Mouse (Mus musculus): ENCODE measurements at regions not wholly inside any gene's neighbourhood (a gene's known extent, or its start where the extent isn't known, plus 50 kb on each side); places are given as distances from the start of the nearest gene placed in this dataset.

GRCm38 (mm10) chr15:68014605-68015305 lies 1514.0 kb upstream of the Lrrc6 start:
- Histone ChIP-seq H3K9me3 (0 out of 2 replicates have a peak, but pooled peaks cover 6% of the 10 kb centered on the region), H3K27ac (replicated peaks) (no peak overlapping the region), H3K9ac (no peak overlapping the region), H3K27me3 (no peaks in the 10 kb centered on the region), H3K36me3 (no peaks in the 10 kb centered on the region), H3K4me3 (no peak overlapping the region), H3K4me2 (no peak overlapping the region), H3K4me1 (replicated peaks) (peaks cover 15% of the 10 kb centered on the region; the same call in 1 of the 2 replicates)
- WGBS: 48% methylated on average over 2 of the region's 2 CpGs
- no peak for ATAC-seq (ENCODE audit: low read depth)

- H3K36me3 ChIP-seq: no peaks in the 10 kb centered on the region
- WGBS: 75% methylated on average over 1 of the region's 1 CpGs
- no peak for ATAC-seq (ENCODE audit: low read depth)
Observed at GRCm38 (mm10) chr15:68011162-68011561, 1510.5 kb upstream of the Lrrc6 start.

GRCm38 (mm10) chr15:68010189-68010588 lies 1509.5 kb upstream of the Lrrc6 start:
- no peaks in the 10 kb centered on the region for H3K9me3 ChIP-seq
- WGBS: 97% methylated on average over 1 of the region's 1 CpGs
- H3K9ac ChIP-seq: no peak overlapping the region
- no peak overlapping the region for H3K4me2 ChIP-seq
- no peak overlapping the region for H3K27ac ChIP-seq (replicated peaks)
- no peaks in the 10 kb centered on the region for H3K36me3 ChIP-seq
- no peak overlapping the region for H3K4me3 ChIP-seq
- ATAC-seq (ENCODE audit: low read depth): no peak
- peaks cover 15% of the 10 kb centered on the region; the same call in 1 of the 2 replicates for H3K4me1 ChIP-seq (replicated peaks)
- H3K27me3 ChIP-seq: no peaks in the 10 kb centered on the region

More at GRCm38 (mm10) chr15:68011162-68011561, 1510.5 kb upstream of the Lrrc6 start:
- no peak overlapping the region for H3K9ac ChIP-seq
- no peak overlapping the region for H3K27ac ChIP-seq (replicated peaks)
- no peaks in the 10 kb centered on the region for H3K27me3 ChIP-seq
- H3K9me3 ChIP-seq: no peaks in the 10 kb centered on the region
- no peak overlapping the region for H3K4me2 ChIP-seq
- H3K4me1 ChIP-seq (replicated peaks): peaks cover 15% of the 10 kb centered on the region; the same call in 1 of the 2 replicates
- no peak overlapping the region for H3K4me3 ChIP-seq

- ATAC-seq (ENCODE audit: low read depth): peak; percentile 72
- Histone ChIP-seq H3K27ac (replicated peaks) (no peak overlapping the region), H3K4me3 (no peak overlapping the region), H3K9ac (no peak overlapping the region), H3K27me3 (no peaks in the 10 kb centered on the region), H3K4me1 (replicated peaks) (no peaks in the 10 kb centered on the region), H3K36me3 (no peaks in the 10 kb centered on the region), H3K9me3 (no peaks in the 10 kb centered on the region), H3K4me2 (no peak overlapping the region)
- 48% methylated on average over 5 of the region's 5 CpGs for WGBS
Observed at GRCm38 (mm10) chr15:68004798-68005197, 1504.1 kb upstream of the Lrrc6 start.

- Histone ChIP-seq H3K27me3 (no peaks in the 10 kb centered on the region), H3K4me1 (replicated peaks) (no peaks in the 10 kb centered on the region), H3K4me3 (no peak overlapping the region), H3K27ac (replicated peaks) (no peak overlapping the region), H3K9me3 (no peaks in the 10 kb centered on the region), H3K9ac (no peak overlapping the region), H3K4me2 (no peak overlapping the region), H3K36me3 (no peaks in the 10 kb centered on the region)
- WGBS: 71% methylated on average over 7 of the region's 7 CpGs
- no peak for ATAC-seq (ENCODE audit: low read depth)
Observed at GRCm38 (mm10) chr15:67996532-67996931, 1495.8 kb upstream of the Lrrc6 start.

- Histone ChIP-seq H3K4me1 (replicated peaks) (no peaks in the 10 kb centered on the region), H3K27me3 (no peaks in the 10 kb centered on the region), H3K36me3 (no peaks in the 10 kb centered on the region), H3K27ac (replicated peaks) (no peak overlapping the region), H3K4me2 (no peak overlapping the region), H3K9ac (no peak overlapping the region), H3K9me3 (no peaks in the 10 kb centered on the region), H3K4me3 (no peak overlapping the region)
- WGBS: 68% methylated on average over 5 of the region's 5 CpGs
- no peak for ATAC-seq (ENCODE audit: low read depth)
Observed at GRCm38 (mm10) chr15:67989428-67990272, 1488.9 kb upstream of the Lrrc6 start.

GRCm38 (mm10) chr15:67987941-67988340 lies 1487.2 kb upstream of the Lrrc6 start:
- Histone ChIP-seq H3K27me3 (no peaks in the 10 kb centered on the region), H3K27ac (replicated peaks) (no peak overlapping the region), H3K4me1 (replicated peaks) (no peaks in the 10 kb centered on the region), H3K9me3 (no peaks in the 10 kb centered on the region), H3K4me3 (no peak overlapping the region), H3K9ac (no peak overlapping the region), H3K36me3 (no peaks in the 10 kb centered on the region), H3K4me2 (no peak overlapping the region)
- no peak for ATAC-seq (ENCODE audit: low read depth)
- WGBS: 93% methylated on average over 4 of the region's 4 CpGs

GRCm38 (mm10) chr15:67983253-67983652 lies 1482.5 kb upstream of the Lrrc6 start:
- Histone ChIP-seq H3K4me2 (no peak overlapping the region), H3K9me3 (no peaks in the 10 kb centered on the region), H3K27me3 (no peaks in the 10 kb centered on the region), H3K4me1 (replicated peaks) (no peaks in the 10 kb centered on the region), H3K27ac (replicated peaks) (no peak overlapping the region), H3K4me3 (no peak overlapping the region), H3K9ac (no peak overlapping the region), H3K36me3 (no peaks in the 10 kb centered on the region)
- ATAC-seq (ENCODE audit: low read depth): no peak
- 27% methylated on average over 1 of the region's 1 CpGs for WGBS

- H3K4me2 ChIP-seq: no peak overlapping the region
Observed at GRCm38 (mm10) chr15:67981876-67982275, 1481.2 kb upstream of the Lrrc6 start.

GRCm38 (mm10) chr15:67979451-67979850 lies 1478.7 kb upstream of the Lrrc6 start:
- no peaks in the 10 kb centered on the region for H3K27me3 ChIP-seq
- H3K4me2 ChIP-seq: no peak overlapping the region
- H3K4me3 ChIP-seq: no peak overlapping the region
- H3K9ac ChIP-seq: no peak overlapping the region
- no peak overlapping the region for H3K27ac ChIP-seq (replicated peaks)
- WGBS: 68% methylated on average over 3 of the region's 3 CpGs
- H3K36me3 ChIP-seq: no peaks in the 10 kb centered on the region
- no peaks in the 10 kb centered on the region; the same call in 1 of the 2 replicates for H3K9me3 ChIP-seq
- ATAC-seq (ENCODE audit: low read depth): no peak
- no peaks in the 10 kb centered on the region for H3K4me1 ChIP-seq (replicated peaks)

More at GRCm38 (mm10) chr15:67981876-67982275, 1481.2 kb upstream of the Lrrc6 start:
- Histone ChIP-seq H3K4me1 (replicated peaks) (no peaks in the 10 kb centered on the region), H3K27ac (replicated peaks) (no peak overlapping the region), H3K4me3 (no peak overlapping the region), H3K27me3 (no peaks in the 10 kb centered on the region), H3K9ac (no peak overlapping the region), H3K36me3 (no peaks in the 10 kb centered on the region), H3K9me3 (no peaks in the 10 kb centered on the region)
- ATAC-seq (ENCODE audit: low read depth): no peak
- WGBS: 91% methylated on average over 3 of the region's 3 CpGs

GRCm38 (mm10) chr15:67977210-67977609 lies 1476.5 kb upstream of the Lrrc6 start:
- Histone ChIP-seq H3K27me3 (no peaks in the 10 kb centered on the region), H3K4me1 (replicated peaks) (peaks cover 2% of the 10 kb centered on the region), H3K9me3 (no peaks in the 10 kb centered on the region; the same call in 1 of the 2 replicates), H3K9ac (no peak overlapping the region), H3K27ac (replicated peaks) (no peak overlapping the region), H3K4me2 (no peak overlapping the region), H3K36me3 (no peaks in the 10 kb centered on the region), H3K4me3 (no peak overlapping the region)
- 73% methylated on average over 2 of the region's 2 CpGs for WGBS
- ATAC-seq (ENCODE audit: low read depth): no peak

- Histone ChIP-seq H3K9ac (no peak overlapping the region), H3K36me3 (no peaks in the 10 kb centered on the region), H3K4me3 (no peak overlapping the region), H3K4me1 (replicated peaks) (peaks cover 9% of the 10 kb centered on the region), H3K27ac (replicated peaks) (peak overlapping the region; percentile 52), H3K9me3 (no peaks in the 10 kb centered on the region; the same call in 1 of the 2 replicates), H3K4me2 (no peak overlapping the region), H3K27me3 (no peaks in the 10 kb centered on the region)
- 12% methylated on average over 3 of the region's 3 CpGs for WGBS
- ATAC-seq (ENCODE audit: low read depth): peak; percentile 76; the same call in 1 of the 2 replicates
Observed at GRCm38 (mm10) chr15:67971998-67972397, 1471.3 kb upstream of the Lrrc6 start.

Data from neural tube, embryonic 13.5 days (tissue).